Mouse (Mus musculus) CH12.LX (cell line): ENCODE measurements at regions not wholly inside any gene's neighbourhood (a gene's known extent, or its start where the extent isn't known, plus 50 kb on each side); places are given as distances from the start of the nearest gene placed in this dataset.

Experiments
- DNase-seq: peaks from one replicate; pipeline ENCODE4 v3.0.0-alpha.2; 2013; ENCODE audit errors: extremely low read depth
- H3K27ac ChIP-seq: 2 replicates; pipeline ENCODE4 v1.5.1; 2012; ENCODE audit warnings: low read depth, mild to moderate bottlenecking, control low read depth, moderate library complexity; ENCODE audit not compliant: insufficient read depth
- H3K27me3 ChIP-seq: replicated peaks from 2 replicates; pipeline ENCODE3; 2012; ENCODE audit warnings: inconsistent platforms
- H3K36me3 ChIP-seq, 2 experiments: replicated peaks in 1 of 2; 2 replicates each; pipeline versions ENCODE3 to v1.6.1; 2012; ENCODE audit warnings: inconsistent platforms in 1 of 2, low read length in 1 of 2, mild to moderate bottlenecking in 1 of 2, mixed read lengths in 1 of 2, moderate library complexity in 1 of 2; ENCODE audit not compliant: control insufficient read depth in 1 of 2, insufficient read depth in 1 of 2
- H3K4me1 ChIP-seq, 2 experiments: 2 replicates each; pipeline ENCODE4 v1.6.1; 2012; ENCODE audit warnings: inconsistent platforms in 1 of 2, moderate library complexity in 1 of 2; ENCODE audit not compliant: insufficient read depth in 2 of 2, control insufficient read depth in 1 of 2
- H3K4me2 ChIP-seq: 2 replicates; pipeline ENCODE4 v1.6.1; 2012; ENCODE audit warnings: low read depth, mild to moderate bottlenecking, control low read depth; ENCODE audit not compliant: poor library complexity, insufficient read depth, severe bottlenecking
- H3K4me3 ChIP-seq, 3 experiments: fragments of 150-350 bp in 1 of 3; sonication (generic) in 1 of 3; replicated peaks in 1 of 3; 2 replicates each; pipeline versions ENCODE3 to v1.5.1; 2011 to 2012; ENCODE audit warnings: low read depth in 2 of 3, low read length in 2 of 3, mild to moderate bottlenecking in 2 of 3, moderate library complexity in 2 of 3, control low read depth in 1 of 3, improper control_type of control experiment in 1 of 3, inconsistent platforms in 1 of 3, mixed read lengths in 1 of 3; ENCODE audit not compliant: poor library complexity in 1 of 3
- H3K79me2 ChIP-seq: replicated peaks from 2 replicates; pipeline ENCODE4 v1.6.1; 2012; ENCODE audit warnings: mild to moderate bottlenecking, moderate library complexity; ENCODE audit not compliant: control insufficient read depth, poor library complexity, insufficient read depth, severe bottlenecking; ENCODE audit errors: extremely low read depth
- H3K9ac ChIP-seq: 2 replicates; pipeline ENCODE4 v1.6.1; 2012; ENCODE audit warnings: low read depth, mild to moderate bottlenecking, control low read depth, moderate library complexity; ENCODE audit not compliant: insufficient read depth
- H3K9me3 ChIP-seq: replicated peaks from 2 replicates; pipeline ENCODE3; 2012; ENCODE audit warnings: low read length, inconsistent platforms, mixed read lengths
- CHD1 ChIP-seq: IDR thresholded peaks from 2 replicates; pipeline ENCODE4 v1.6.1; 2012; ENCODE audit warnings: low read depth, low read length, improper control_type of control experiment, inconsistent platforms
- CTCF ChIP-seq, 2 experiments: IDR thresholded peaks in 1 of 2; conservative IDR thresholded peaks in 1 of 2; 2 replicates each; pipeline ENCODE4 v1.5.1; 2011 to 2012; ENCODE audit warnings: low read depth in 2 of 2, low read length in 2 of 2, improper control_type of control experiment in 1 of 2, inconsistent platforms in 1 of 2, mild to moderate bottlenecking in 1 of 2, moderate library complexity in 1 of 2
- E2F4 ChIP-seq: IDR thresholded peaks from 2 replicates; pipeline ENCODE4 v1.6.1; 2011; ENCODE audit warnings: low read depth, low read length, improper control_type of control experiment; ENCODE audit not compliant: insufficient replicate concordance
- EP300 ChIP-seq: IDR thresholded peaks from 2 replicates; pipeline ENCODE4 v1.6.1; 2011; ENCODE audit warnings: low read length, improper control_type of control experiment
- GABPA ChIP-seq: IDR thresholded peaks from 2 replicates; pipeline ENCODE4 v1.6.1; 2012; ENCODE audit warnings: low read depth, low read length, improper control_type of control experiment, inconsistent platforms; ENCODE audit not compliant: insufficient replicate concordance
- HCFC1 ChIP-seq: IDR thresholded peaks from 2 replicates; pipeline ENCODE4 v1.6.1; 2012; ENCODE audit warnings: low read depth, mild to moderate bottlenecking, inconsistent platforms, low read length, improper control_type of control experiment
- IRF4 ChIP-seq: IDR thresholded peaks from 2 replicates; pipeline ENCODE4 v1.6.1; 2014; ENCODE audit warnings: low read depth, mild to moderate bottlenecking, inconsistent platforms, low read length, improper control_type of control experiment
- JUND ChIP-seq: conservative IDR thresholded peaks from 2 replicates; pipeline ENCODE4 v1.6.1; 2011; ENCODE audit warnings: low read depth, low read length, improper control_type of control experiment
- KAT2A ChIP-seq: IDR thresholded peaks from 2 replicates; pipeline ENCODE4 v1.6.1; 2012; ENCODE audit warnings: low read length, improper control_type of control experiment, inconsistent platforms; ENCODE audit not compliant: insufficient replicate concordance
- MAFK ChIP-seq: IDR thresholded peaks from 2 replicates; pipeline ENCODE4 v1.6.1; 2011; ENCODE audit warnings: low read length, improper control_type of control experiment; ENCODE audit not compliant: insufficient replicate concordance
- MAZ ChIP-seq: IDR thresholded peaks from 2 replicates; pipeline ENCODE4 v1.6.1; 2012; ENCODE audit warnings: low read depth, mild to moderate bottlenecking, inconsistent platforms, low read length, improper control_type of control experiment, moderate library complexity
- PAX5 ChIP-seq: IDR thresholded peaks from 2 replicates; pipeline ENCODE4 v1.6.1; 2012; ENCODE audit warnings: low read length, inconsistent platforms, mixed read lengths
- POLR2A ChIP-seq: IDR thresholded peaks from 2 replicates; pipeline ENCODE4 v1.6.1; 2011; ENCODE audit warnings: low read depth, mild to moderate bottlenecking, improper control_type of control experiment, low read length
- POLR2AphosphoS2 ChIP-seq: IDR thresholded peaks from 2 replicates; pipeline ENCODE4 v1.6.1; 2011; ENCODE audit warnings: low read depth, low read length, improper control_type of control experiment
- RAD21 ChIP-seq: IDR thresholded peaks from 2 replicates; pipeline ENCODE4 v1.6.1; 2011; ENCODE audit warnings: low read depth, mild to moderate bottlenecking, low read length, improper control_type of control experiment, moderate library complexity
- SMC3 ChIP-seq: IDR thresholded peaks from 2 replicates; pipeline ENCODE4 v1.6.1; 2011; ENCODE audit warnings: low read depth, low read length, improper control_type of control experiment
- TBP ChIP-seq: conservative IDR thresholded peaks from 2 replicates; pipeline ENCODE4 v1.6.1; 2011; ENCODE audit warnings: low read depth, low read length, improper control_type of control experiment
- UBTF ChIP-seq: IDR thresholded peaks from 2 replicates; pipeline ENCODE4 v1.6.1; 2012; ENCODE audit warnings: low read depth, mild to moderate bottlenecking, inconsistent platforms, low read length, improper control_type of control experiment, moderate library complexity
- USF1 ChIP-seq: IDR thresholded peaks from 2 replicates; pipeline ENCODE4 v1.6.1; 2014; ENCODE audit warnings: low read depth, mild to moderate bottlenecking, inconsistent platforms, low read length, improper control_type of control experiment
- ZKSCAN1 ChIP-seq: IDR thresholded peaks from 2 replicates; pipeline ENCODE4 v1.6.1; 2012; ENCODE audit warnings: low read depth, inconsistent platforms, low read length, improper control_type of control experiment, borderline replicate concordance
- ZNF384 ChIP-seq: IDR thresholded peaks from 2 replicates; pipeline ENCODE4 v1.6.1; 2012; ENCODE audit warnings: low read depth, low read length, improper control_type of control experiment, inconsistent platforms
- dilution Hi-C: fragments of 300-500 bp; cut with MboI; formaldehyde crosslinking; loops from 2 replicates; pipeline ENCODE4 v1.14.3; 2020; ENCODE audit warnings: low sequenced_read_pairs; ENCODE audit not compliant: extremely low pct_unique_long_range_greater_than_20kb, extremely low pct_ligation_motif_present
- in situ Hi-C: fragments of 300-500 bp; cut with MboI; formaldehyde crosslinking; loops from 3 replicates; pipeline ENCODE4 v1.14.3; 2019; ENCODE audit warnings: low sequenced_read_pairs, low pct_ligation_motif_present, low pct_unique_long_range_greater_than_20kb, mixed read lengths

DNA sequence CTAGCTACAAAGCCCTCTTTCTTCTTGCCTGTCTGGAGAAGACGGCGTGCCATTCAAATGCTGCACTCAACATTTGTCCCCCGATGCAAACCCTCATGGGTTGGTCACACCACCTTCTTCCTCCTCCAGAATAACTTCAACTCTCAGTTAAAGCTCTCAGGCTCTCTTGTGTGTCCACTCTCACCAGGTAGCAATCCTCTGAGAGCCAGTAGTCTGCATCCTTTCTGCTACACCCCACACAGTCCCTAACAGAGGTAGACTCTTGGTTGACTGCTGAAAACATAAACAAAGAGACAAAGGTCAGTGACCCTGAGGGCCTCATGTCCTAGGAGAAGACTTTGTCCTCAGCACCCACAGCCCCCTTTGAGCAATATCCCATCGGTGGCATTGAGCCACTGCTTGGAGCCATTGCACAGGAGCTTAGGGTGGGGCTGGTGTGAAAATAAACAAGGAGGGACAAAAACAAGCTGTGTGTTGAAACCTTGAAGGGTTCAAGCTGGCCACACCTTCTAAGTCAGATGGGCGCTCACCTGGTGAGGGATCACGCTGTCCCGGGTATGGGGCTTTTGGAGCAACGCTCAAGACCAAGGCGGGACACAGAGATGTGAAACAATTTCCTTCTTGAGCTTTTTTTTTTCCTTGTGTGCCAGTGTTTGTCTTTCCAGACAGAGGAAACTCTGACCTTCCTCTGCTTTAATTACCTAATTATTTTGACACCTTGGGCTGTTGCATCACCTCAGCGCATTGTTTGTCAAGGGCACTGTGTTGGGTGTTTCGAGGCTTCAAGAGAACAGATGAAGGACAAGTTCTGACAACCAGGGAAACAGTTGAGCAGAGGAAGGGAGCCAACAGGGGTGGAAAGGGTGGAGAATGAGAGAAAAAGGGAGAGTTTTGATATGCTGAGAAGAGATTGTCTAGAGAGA lies 101.4 kb upstream of the Bcl6 start:
- DNase-seq = no peak
- dilution Hi-C loops = no loop called here
- no peaks in the 10 kb centered on the region for H3K79me2 ChIP-seq
- H3K27ac ChIP-seq = no peak overlapping the region
- H3K9me3 ChIP-seq = no peaks in the 10 kb centered on the region
- in situ Hi-C loops = no loop called here
- H3K9ac ChIP-seq = no peak overlapping the region
- H3K4me3 ChIP-seq = no peak overlapping the region
- peaks cover 9% of the 10 kb centered on the region for H3K27me3 ChIP-seq
- no peak for TF ChIP-seq IRF4
- TF ChIP-seq ZNF384 = no peak
- no peak for TF ChIP-seq MAFK
- TF ChIP-seq E2F4 = no peak
- no peak for TF ChIP-seq POLR2A
- no peak for TF ChIP-seq PAX5
- TF ChIP-seq POLR2AphosphoS2 = no peak
- no peak for TF ChIP-seq JUND
- TF ChIP-seq SMC3 = no peak
- TF ChIP-seq KAT2A = no peak
- no peak for TF ChIP-seq MAZ
- TF ChIP-seq GABPA = no peak
- TF ChIP-seq USF1 = no peak
- no peak for TF ChIP-seq EP300
- TF ChIP-seq CTCF (conservative IDR thresholded peaks at IDR 0.05 in 1 of 2, IDR thresholded peaks at IDR 0.05 in 1 of 2; ENCODE audit: low read depth in 2 of 2, low read length in 2 of 2) = no peak
- no peak for TF ChIP-seq ZKSCAN1
- no peak for TF ChIP-seq HCFC1
- TF ChIP-seq RAD21 = no peak
- H3K4me1 ChIP-seq = no peaks in the 10 kb centered on the region
- no peak overlapping the region for H3K4me2 ChIP-seq
- H3K36me3 ChIP-seq = no peaks in the 10 kb centered on the region

DNA sequence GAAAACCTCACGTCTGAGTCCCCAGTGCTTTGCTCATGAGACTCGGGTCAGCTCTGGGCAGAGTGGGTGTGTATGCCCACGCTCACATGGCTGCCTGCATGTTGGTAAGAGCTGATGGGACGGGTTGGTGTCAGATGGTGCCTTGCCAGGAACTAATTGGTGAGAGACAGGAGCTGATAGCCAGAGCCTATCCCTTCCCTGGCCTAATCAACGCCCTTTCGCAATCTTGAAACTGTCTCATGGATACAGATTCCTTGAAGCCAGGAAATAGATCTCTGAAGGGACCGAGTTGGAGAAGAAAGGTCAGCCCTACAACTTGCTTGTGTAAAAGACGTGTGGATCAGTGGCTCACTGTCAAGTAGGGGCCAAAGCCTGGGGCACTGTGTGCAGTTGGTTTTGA lies 95.3 kb upstream of the Bcl6 start:
- Histone ChIP-seq H3K27ac (no peak overlapping the region), H3K4me1 (no peaks in the 10 kb centered on the region), H3K36me3 (no peaks in the 10 kb centered on the region), H3K9ac (no peak overlapping the region), H3K4me2 (no peak overlapping the region), H3K79me2 (no peaks in the 10 kb centered on the region), H3K9me3 (no peaks in the 10 kb centered on the region), H3K27me3 (peaks cover 25% of the 10 kb centered on the region), H3K4me3 (no peak overlapping the region)
- dilution Hi-C loops = no loop called here
- in situ Hi-C loops = no loop called here
- TF ChIP-seq UBTF = no peak
- no peak for TF ChIP-seq E2F4
- TF ChIP-seq USF1 = no peak
- TF ChIP-seq SMC3 = no peak
- no peak for TF ChIP-seq PAX5
- TF ChIP-seq RAD21 = no peak
- TF ChIP-seq IRF4 = no peak
- no peak for TF ChIP-seq TBP
- no peak for TF ChIP-seq CHD1
- DNase-seq = no peak
